Mouse (Mus musculus): ENCODE data around the gene Nfic. TPM values are rescaled to one million over a fixed set of nuclear protein-coding genes. Genes with fewer than 3 reads are reported as not detected.

Gene Nfic
- 90.1 and 104 TPM in 2 replicates for total RNA-seq (2021)
- long read RNA-seq, experiment 1, full-length matches to known transcripts: 5 of 28 reads
- long read RNA-seq, experiment 1, partial matches to known transcripts: 4 of 28 reads
- long read RNA-seq, experiment 1, other reads (novel, unspliced or antisense): 19 of 28 reads
- long read RNA-seq, experiment 2, full-length matches to known transcripts: 10 of 25 reads
- long read RNA-seq, experiment 2, partial matches to known transcripts: 3 of 25 reads
- long read RNA-seq, experiment 2, other reads (novel, unspliced or antisense): 12 of 25 reads

- DNase-seq: no peak
Observed at GRCm38 (mm10) chr10:81455181-81455895, at the start of gene Nfic. Nfic (minus strand) TSS chr10:81455635.

GRCm38 (mm10) chr10:81502658-81503057 is 47.2 kb upstream of the Nfic start:
- DNase-seq: peak; percentile 94

GRCm38 (mm10) chr10:81501863-81502262 is 46.4 kb upstream of the Nfic start:
- no peak for DNase-seq

GRCm38 (mm10) chr10:81500032-81500431 is 44.6 kb upstream of the Nfic start, which contains the start of gene S1pr4:
S1pr4 (minus strand) TSS chr10:81500132.
- DNase-seq: no peak

- DNase-seq: peak; percentile 58
Observed at GRCm38 (mm10) chr10:81499250-81499901, 43.9 kb upstream of the Nfic start.

GRCm38 (mm10) chr10:81498316-81499249 is 43.1 kb upstream of the Nfic start:
- DNase-seq: no peak

- no peak for DNase-seq
Observed at GRCm38 (mm10) chr10:81497401-81498270, 42.2 kb upstream of the Nfic start.

GRCm38 (mm10) chr10:81496969-81497368 is 41.5 kb upstream of the Nfic start:
- DNase-seq: no peak

- DNase-seq: peak; percentile 98
Observed at GRCm38 (mm10) chr10:81496264-81496901, 40.9 kb upstream of the Nfic start, which contains the start of gene Ncln. Ncln (minus strand) TSS chr10:81496392.

GRCm38 (mm10) chr10:81495616-81496263 is 40.3 kb upstream of the Nfic start:
- DNase-seq: peak; percentile 48

GRCm38 (mm10) chr10:81495151-81495550 is 39.7 kb upstream of the Nfic start:
- no peak for DNase-seq

- DNase-seq: peak; percentile 34
Observed at GRCm38 (mm10) chr10:81494260-81495041, 39.0 kb upstream of the Nfic start.

GRCm38 (mm10) chr10:81493601-81494220 is 38.3 kb upstream of the Nfic start:
- DNase-seq: no peak

- no peak for DNase-seq
Observed at GRCm38 (mm10) chr10:81492606-81493240, 37.3 kb upstream of the Nfic start.

GRCm38 (mm10) chr10:81491018-81491417 is 35.6 kb upstream of the Nfic start:
- no peak for DNase-seq

- DNase-seq: no peak
Observed at GRCm38 (mm10) chr10:81489941-81490340, 34.5 kb upstream of the Nfic start.

GRCm38 (mm10) chr10:81488081-81488480 is 32.6 kb upstream of the Nfic start:
- DNase-seq: no peak

- no peak for DNase-seq
Observed at GRCm38 (mm10) chr10:81486496-81486895, 31.1 kb upstream of the Nfic start.
